Mouse (Mus musculus): Measurements from ENCODE around the gene Krt19.

Gene Krt19

DNA sequence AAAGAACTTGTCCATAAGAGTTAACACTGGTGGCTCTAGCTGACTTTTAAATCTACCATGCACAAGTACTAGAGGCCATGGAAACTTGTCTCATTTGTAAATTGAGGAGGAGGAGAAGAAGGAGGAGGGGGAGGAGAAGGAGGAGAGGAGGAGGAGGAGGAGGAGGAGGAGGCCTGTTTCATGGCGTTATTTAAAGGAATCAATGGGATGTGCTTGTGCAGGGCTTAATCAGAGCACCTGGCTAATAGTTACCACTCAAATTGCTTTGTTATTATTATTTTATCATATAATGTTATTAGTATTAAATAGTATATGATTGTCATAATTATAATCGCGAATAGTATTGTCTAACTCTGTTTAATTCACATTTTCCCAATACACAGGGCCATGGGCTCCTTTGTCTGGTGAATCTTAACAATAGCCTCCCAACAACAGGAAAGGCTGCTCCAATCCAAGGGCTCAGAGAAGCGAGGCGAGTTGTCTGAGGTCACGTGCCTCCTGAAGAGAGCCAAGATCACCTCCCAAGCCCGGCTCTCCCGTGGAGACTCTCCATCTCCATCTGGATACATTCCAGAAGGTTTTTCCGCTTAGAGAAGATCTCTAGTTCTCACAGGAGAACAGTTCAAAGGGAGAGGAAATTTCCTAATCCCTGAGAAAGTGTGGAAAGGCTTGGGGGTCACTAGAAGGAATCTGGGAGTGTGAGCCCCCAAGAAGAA lies at the start of gene Krt19:
TSS of gene Krt19 (minus strand) at position 51 of the 716 bp plus-strand sequence.
- no peak for DNase-seq (ENCODE audit: low spot score)

DNA sequence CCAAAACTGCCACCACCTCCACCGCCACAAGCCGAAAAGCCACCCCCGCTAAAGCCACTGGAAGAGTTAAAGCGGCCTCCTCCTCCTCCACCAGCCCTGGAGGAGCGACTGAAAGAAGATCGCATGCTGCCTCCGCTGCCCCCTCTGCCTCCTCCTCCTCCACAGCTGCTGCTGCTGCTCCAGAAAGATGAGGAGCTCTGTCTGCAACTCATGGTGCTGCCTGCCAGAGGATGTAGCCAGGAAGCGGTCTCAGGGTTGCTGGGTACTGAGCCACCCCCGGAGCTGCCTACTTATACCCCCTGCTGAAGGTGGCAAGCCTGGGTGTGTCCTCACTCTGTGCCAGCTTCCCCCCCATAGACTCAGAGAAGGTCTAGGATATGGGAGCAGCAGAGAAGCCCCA lies 44.5 kb upstream of the Krt19 start, which contains the start of gene Krt9:
TSS of gene Krt9 (minus strand) at position 255 of the 400 bp plus-strand sequence.
- DNase-seq (ENCODE audit: low spot score): no peak

DNA sequence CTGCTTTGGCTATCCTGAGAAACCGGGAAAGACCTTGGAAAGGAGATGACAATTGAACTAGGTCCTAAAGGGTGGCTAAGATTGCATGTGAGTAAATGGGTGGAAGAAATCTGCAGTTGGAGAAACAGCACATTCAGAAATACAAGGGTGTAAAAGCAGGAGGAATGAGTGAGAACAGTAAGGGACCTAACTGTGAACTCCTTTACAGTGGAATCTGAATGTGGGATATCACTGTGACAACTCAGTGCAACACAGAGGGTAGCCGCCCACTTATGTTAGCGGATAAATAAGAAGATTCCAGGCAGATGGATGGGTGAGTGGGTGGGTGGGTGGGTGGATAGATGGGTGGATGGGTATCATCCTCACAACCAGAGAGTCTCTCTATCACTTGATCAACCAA lies 43.4 kb upstream of the Krt19 start:
- DNase-seq (ENCODE audit: low spot score): no peak

DNA sequence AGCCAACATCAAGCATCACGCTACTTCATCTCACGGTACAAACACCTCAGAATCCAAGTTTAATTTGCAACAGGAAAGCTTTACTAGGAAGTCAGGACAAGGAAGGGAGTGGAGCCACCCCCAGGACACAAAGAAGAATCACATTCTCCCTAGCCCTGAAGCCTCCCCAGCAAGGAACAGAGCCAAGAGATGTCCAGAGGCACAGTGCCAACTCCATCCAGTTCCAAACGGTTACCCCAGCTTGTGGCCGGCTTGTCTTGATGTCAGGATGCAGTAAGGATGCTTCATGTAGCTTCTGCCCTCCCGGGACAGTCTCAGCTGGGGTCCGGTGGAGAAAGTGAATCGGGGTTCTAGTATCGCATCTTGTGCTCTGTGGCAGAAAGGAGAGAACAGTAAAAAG lies 38.3 kb upstream of the Krt19 start:
- DNase-seq (ENCODE audit: low spot score): no peak

DNA sequence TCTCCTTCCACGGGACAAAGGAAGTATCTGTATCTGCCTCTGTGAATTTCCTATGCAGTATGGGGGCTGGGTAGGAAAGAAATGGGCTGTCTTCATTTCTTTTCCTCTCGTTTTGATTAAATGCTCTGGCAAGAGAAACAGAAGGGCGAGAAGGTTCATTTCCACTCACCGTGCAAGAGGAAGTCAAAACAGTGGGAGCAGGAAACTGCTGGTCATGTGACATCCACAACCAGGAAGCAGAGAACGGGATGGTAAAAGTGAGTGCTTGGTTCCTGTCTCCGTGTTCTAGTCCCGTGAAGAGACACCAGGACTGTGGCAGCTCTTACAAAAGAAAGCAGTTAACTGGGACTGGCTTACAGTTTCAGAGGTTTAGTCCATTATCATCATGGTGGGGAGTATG lies 33.3 kb upstream of the Krt19 start:
- no peak for DNase-seq (ENCODE audit: low spot score)

DNA sequence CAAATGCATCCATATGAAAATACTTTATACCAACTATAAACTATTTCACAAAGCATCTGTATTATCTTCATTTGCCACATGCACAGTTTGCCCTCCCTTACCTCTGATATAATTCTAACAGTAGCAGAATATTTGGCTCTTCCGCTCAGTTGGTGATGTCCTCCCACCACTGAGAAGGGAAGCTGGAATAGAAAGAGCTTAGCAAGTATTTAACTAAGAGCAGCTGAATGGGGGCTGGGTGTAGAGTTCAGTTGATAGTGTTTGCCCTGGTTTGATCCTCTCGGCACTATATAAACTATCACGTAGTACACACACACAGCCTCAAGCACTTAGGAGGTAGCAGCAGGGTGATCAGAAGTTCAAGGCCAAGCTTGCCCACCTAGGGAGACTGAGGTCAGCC lies 30.8 kb upstream of the Krt19 start:
- DNase-seq (ENCODE audit: low spot score): no peak

DNA sequence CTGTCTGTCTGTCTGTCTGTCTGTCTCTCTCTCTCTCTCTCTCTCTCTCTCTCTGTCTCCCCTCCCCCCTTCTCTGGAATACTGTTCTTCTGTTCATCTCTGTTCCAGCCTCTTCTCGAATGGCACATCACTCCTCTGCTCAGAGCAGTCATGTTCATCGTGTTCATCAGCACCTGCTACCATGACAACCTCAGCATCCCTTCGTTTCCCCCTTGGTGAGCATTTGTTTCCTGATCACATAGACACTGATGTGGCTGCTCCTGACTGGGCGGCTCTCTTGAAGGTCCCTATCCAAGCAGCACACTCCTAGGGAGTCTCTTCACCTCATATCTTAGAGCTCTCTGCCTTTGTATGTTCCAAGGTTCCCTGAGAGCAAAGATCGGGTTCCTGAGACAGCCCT lies 29.8 kb upstream of the Krt19 start:
- no peak for DNase-seq (ENCODE audit: low spot score)

DNA sequence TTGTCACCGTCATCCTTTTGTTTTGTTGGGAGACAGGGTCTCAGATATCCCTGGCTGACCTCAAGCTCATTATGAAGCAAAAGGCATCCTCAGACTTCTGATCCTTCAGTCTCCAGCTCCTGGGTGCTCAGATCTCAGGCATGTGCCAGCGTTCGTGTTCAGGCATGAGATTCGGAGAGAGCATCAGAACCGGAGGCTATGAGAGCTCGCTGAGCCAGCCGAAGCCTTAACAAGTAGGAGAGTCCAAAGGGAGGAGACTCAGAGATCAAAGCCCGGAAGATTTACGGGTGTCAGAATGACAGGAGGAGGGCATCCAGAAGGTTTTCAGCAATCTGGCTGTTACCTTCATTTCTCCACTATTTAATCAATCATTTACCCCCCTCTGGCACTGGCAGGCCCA lies 28.3 kb upstream of the Krt19 start:
- DNase-seq (ENCODE audit: low spot score): no peak

DNA sequence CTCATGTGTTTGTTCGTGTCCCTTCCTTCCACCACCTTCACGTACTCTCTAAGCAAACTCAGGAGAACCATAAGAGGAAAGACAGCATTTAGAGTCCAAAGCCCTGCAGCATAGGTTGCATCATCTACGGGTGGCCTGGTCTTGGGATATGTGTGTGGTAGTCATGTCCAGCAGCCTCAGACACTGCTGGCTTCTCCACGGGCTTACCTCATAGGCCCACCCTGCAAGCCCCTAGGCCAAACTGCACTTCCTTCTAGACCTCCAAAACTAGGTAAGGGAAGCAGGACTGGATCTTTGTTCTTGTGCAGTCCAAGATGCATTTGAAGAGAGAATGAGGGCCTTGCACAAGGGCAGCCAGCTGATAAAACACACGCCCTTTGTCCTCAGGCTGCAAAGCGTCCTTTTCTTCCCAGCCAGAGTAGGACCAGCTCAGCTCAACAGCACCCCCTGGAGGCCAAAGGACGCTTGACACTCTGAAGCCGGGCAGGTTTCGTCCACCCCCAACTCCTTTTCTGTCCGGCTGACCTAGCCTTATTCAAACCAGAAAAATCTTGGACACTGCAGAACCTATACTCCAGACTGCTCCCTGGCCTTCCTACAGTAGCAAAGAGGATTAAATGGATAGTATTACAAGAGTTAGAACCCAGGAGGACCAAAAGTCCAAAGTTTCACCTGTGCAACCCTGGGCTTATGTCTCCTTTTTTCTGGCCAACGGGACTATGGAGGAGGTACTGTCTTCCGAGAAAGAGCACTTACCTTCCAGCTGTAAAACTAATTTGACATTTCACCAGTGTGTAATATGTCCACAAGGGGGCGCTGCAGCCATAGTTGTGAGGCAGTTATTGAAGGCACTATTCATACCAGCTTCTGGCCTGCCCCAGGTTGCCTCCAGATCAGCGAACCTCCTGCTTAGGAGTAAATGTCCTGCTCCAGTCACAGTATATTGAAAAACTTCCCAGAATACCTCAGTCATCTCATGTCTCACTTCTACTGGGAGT lies 20.6 kb upstream of the Krt19 start:
- peak; percentile 92 for DNase-seq (ENCODE audit: low spot score)

DNA sequence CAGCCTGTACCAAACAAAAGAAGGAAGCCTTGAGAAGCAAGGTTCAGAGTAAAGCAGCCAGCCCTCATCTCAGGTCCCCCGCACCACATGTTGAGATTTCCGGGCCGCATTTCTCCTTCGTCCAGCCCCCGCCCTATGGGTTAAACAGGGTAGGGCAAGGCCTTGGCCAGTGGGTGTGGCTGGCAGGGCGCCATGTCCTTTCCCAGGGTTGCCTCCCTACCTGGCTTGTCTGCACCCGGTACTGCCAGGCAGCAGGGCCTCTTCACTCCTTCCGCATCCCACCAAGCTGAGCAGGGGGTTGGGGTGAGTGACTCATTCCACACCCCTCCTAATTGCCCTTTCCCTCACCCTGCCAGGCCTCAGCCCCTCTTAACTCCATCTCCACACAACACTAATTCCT lies 19.6 kb upstream of the Krt19 start:
- peak; percentile 72 for DNase-seq (ENCODE audit: low spot score)

DNA sequence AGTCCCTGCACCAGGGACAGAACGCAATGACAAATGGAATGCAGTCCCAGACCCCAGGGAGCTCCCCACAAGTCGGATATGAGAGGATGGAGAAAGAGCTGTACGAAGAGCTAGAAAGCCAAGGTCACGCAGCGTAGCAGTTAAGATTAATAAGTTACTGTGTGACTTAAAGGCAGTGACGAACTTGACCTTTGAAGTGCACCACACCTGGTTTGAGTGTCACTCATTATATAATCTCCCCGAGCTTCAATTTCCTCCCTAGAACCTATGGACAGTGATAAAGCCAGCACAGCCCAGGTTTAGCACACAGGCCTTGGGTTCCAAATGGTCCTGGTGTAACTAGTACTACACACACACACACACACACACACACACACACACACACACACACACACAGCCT lies 15.9 kb upstream of the Krt19 start:
- DNase-seq (ENCODE audit: low spot score): no peak

DNA sequence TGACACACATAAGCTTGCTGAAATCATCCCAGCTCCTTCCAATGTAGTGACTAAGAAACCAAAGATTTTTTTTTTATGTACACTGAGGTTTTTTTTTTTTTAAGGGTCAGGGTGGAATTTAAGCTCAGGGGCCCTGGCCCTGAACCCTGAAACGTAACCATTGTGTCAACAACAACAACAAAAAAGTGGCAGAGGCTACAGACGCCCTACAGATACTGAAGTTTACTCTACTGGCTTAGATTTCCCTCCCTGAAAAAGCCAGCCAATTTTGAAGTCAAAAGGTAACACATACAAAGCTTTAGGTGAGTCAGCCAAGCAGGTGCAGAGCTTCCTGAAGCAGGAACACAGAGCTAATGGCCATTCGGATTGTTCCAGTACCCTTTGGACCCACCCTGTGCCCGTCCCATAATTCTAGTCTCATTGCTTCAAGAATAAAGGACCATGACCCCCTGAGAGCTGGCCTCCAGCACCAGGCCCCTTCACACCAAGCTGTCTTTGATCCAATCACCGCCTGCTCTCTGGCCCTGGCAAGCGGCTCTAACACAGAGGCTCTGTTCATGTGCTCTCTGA lies 9.5 kb upstream of the Krt19 start:
- DNase-seq (ENCODE audit: low spot score): no peak

DNA sequence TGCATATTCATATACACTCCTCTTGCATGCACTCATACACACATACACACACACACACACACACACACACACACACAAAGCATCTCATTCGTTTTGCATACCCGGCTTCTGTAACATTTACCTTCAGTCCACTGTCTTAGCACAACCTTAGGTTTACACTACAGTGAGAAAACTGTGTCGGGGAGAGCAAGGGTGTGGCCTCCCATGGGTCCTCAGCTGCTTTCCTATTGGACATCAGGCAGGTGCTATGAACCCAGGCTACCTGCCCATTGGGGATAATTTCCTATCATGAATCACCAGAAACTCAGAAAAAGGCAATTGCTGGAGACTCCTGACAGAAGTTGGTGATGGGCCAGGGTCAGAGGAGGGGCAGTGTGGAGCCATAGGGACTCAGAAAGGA lies 8.9 kb upstream of the Krt19 start:
- no peak for DNase-seq (ENCODE audit: low spot score)

DNA sequence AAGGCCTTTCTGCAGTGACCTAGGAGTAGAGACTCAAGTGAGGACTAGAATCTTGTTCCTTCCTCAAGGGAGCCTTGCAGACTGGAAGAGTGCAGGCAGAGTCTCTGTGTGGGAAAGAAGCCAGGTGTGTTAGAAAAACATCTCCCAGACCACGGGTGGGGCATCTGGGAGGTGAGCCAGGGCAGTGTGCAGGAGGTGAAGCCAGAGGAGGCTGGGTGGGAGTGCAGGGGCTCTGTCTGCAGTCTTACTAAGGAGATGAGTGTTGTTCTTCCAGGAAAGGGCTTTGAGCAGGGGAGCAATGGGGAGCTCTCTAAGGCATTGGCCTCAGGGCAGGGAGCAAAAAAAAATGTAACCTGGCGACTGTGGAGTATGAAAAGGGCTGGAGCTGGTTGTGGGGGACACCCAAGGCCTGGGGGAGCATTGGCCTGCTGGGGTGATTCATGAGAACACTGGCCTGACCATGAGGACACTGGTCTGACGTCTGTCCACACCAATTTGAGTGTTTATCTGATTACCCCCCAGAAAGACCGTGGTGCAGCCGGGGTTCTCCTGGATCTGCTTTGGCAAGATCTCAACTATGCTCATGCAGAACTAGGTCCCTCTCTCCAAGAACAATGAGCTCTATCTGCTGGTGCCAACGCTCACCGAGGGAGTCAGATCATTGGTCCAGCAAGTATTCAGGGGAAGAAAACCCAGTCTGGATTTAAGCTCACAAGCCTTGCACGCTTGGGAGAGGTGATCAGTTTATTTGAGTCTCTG lies 7.2 kb upstream of the Krt19 start:
- no peak for DNase-seq (ENCODE audit: low spot score)

DNA sequence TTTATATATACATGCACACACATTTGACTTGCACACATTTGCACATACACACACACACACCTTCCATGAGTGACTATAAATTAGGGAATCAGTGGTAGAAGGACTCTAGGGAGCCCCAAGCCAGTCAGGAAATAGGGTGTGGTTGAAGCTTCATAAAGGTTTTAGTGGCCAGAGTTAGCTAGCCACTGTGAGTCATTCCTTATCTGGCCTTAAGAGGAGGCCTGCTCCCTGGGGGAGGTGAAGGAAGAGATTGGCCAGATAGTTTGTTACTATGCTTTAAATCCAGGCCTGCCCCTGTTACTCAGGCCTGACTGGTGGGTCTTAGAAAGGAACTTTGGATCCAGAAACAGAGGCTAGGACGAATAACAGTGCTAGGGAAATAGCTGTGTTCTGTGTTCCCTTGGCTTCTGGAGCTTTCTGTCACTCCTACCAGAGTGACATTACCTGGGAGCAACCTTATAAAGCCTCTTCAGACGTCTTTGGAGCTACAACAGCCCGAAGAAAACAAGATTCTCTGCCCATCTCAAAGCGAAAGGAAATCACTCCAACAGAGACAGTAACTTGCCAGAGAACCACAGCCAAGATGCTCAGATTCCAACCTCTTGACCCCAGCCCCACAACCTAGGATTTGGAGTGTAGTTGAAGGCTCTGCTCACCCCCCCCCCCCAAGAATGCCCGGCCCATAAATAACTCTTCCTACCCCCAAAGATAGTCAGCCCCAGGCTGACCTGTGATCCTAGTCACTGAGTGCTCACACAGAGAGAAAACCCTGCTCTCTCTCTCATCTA lies 705 bp downstream of the Krt19 start:
- DNase-seq (ENCODE audit: low spot score): no peak

DNA sequence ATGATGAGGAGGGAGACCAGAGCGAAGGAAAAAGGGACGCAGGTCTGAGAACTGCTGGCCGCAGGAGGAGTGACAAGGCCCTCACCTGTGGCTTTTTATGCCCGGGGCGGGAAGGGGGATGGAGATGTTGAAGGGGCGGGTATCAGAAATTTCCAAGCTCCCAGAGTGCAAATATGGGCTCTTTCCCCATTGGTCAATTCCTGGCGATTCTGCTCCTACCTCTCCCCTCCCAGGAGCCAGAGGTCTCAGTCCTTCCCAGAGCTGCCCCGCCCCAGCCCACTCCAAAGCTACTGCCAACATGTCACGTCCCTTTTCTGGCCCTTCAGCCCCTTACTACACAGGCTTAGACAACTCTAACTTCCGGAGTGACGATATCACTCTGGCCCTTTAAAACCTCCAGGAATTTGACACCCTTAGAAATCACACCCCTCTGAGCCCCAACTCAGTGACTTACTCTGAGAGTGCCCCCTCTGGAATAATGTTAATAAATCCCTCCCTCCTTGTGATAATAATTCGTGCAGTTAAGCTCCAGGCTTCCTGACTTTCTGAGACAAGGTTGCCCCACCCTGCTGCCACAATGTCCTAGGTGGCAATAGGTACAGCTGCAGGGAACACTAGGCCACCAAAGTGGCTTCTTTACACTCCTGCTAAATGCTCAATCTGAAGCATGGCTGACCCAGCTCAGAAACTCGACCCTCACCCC lies 2.5 kb downstream of the Krt19 start:
- no peak for DNase-seq (ENCODE audit: low spot score)

DNA sequence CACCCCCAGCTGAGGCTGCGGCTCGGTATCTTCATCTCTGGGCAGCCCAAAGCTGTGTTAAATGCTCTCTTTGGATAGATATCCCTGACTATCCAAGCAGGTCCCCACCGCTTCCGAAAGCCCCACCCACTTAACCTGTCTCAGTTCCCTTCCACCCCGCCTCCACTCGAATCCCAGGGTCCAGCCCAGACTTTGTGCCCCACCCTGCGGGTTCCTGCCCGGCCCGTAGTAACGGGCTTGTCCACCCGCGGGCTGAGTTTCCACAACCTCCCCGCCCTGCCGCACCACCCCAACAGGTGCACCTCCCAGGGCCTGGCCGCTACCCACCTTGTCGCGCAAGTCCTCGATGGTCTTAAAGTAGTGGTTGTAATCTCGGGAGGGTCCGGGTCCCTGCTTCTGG lies 3.4 kb downstream of the Krt19 start:
- DNase-seq (ENCODE audit: low spot score): no peak

DNA sequence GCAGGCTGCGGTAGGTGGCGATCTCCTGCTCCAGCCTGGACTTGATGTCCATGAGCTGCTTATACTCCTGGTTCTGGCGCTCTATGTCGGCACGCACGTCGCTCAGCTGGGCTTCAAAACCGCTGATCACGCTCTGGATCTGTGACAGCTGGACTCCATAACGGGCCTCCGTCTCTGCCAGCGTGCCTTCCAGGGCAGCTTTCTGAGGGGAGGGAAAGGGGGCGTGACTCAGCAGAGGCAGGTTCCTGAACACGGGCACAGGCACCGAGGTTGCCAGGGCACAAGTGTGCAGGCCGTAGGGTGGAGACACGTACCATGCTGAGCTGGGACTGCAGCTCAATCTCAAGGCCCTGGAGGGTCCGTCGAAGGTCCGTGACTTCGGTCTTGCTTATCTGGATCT lies 7.5 kb downstream of the Krt19 start:
- DNase-seq (ENCODE audit: low spot score): no peak

DNA sequence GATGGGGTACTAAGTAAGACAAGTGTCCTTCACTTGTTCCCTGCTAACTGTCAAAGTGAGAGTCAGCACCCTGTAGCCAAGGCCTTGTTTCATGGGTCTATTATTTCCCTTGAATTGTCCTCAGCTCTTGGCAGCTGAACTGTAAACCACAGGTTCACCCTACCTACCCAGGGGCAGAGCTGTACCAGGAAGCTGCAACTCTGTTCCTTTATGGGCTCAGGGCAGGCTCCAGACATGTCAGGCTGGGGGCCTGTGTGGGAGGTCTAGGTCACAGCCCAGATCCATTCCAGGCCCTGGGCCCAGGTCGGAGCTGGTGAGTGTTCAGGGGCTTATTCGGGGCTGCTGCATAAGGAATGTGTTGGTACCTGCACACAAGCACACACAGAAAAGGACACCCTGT lies 9.1 kb downstream of the Krt19 start:
- DNase-seq (ENCODE audit: low spot score): no peak

DNA sequence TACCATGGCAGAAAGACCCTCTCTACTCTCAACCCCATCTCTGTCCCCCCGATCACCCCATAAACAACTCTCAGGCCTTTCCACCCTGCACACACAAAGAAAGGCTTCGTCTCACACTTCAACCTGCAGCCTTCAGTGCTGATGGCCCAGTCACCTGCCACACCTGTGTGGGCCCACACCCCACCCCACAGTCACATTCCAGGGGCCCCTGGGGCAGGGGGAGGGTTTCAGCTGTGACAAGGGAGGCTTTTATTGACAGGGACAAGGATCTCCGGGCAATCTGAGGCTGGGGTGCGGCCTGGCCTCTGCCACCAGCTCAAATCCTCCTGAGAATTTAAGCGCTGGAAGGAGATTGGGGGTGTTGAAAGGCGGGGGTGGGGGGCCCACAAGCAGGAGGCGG lies 9.7 kb downstream of the Krt19 start:
- no peak for DNase-seq (ENCODE audit: low spot score)

DNA sequence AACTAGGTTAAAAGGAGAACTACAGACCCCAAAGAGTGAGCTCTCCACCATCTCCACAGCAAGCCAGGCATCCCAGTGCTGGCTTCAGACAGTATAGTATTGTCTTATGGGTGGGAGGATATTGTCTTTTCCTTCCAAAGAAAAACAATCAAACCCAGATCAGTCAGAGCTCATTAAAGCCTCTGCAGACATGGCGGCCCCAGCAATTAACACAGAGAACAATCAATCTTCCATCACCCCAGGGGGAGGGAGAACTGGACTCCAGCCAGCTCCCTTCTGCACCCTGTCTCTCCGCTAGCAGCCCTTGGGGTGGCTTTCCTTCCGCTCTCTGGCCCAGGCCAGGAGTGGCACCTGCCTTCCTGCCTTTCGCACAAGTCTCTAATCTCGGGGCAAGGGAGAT lies 10.8 kb downstream of the Krt19 start:
- no peak for DNase-seq (ENCODE audit: low spot score)

Data from testis, postnatal 10 days (tissue).